ENCODE assay signal across 1 mouse cellular context in the genomic region with DNA sequence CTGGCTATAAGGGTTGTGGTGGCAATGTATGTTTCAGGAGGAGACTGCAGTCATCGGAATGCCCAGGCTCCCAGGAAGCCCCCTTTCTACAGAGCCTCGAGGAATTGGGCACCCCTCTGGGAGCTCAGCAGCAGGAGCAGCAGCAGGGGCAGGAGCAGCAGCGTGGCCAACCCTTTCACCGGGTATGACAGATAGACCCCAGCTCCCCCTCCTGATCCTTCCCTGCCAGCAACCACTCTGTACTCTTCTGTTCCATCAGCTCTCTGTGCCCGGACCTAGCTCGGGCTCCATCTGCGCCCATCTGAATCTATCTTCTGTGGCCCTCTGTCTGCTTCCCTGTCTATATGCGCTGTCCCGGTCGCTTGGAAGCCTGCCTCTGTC.
TF ChIP-seq lines count a peak whose summit lies in the region.

No protein-coding gene starts in this region.

TF ChIP-seq in CH12.LX, 34 proteins besides CTCF, POLR2A, EP300 and RAD21:
- TF ChIP-seq POLR2AphosphoS2 (IDR thresholded peaks at IDR 0.05; ENCODE audit: low read depth, low read length) (no peak), ZMIZ1 (IDR thresholded peaks at IDR 0.05; ENCODE audit: low read depth, low read length) (no peak), CHD1 (IDR thresholded peaks at IDR 0.05; ENCODE audit: low read depth, low read length) (no peak), SMC3 (IDR thresholded peaks at IDR 0.05; ENCODE audit: low read depth, low read length) (no peak), USF1 (IDR thresholded peaks at IDR 0.05; ENCODE audit: low read depth, low read length) (no peak), MXI1 (IDR thresholded peaks at IDR 0.05; ENCODE audit: low read depth, low read length) (no peak), CHD2 (IDR thresholded peaks at IDR 0.05; ENCODE audit: low read length) (no peak), ETS1 (conservative IDR thresholded peaks at IDR 0.05; ENCODE audit: low read depth, low read length) (no peak), MAFK (IDR thresholded peaks at IDR 0.05; ENCODE audit: insufficient replicate concordance, low read length) (no peak), USF2 (conservative IDR thresholded peaks at IDR 0.05; ENCODE audit: low read depth, low read length) (no peak), BHLHE40 (IDR thresholded peaks at IDR 0.05; ENCODE audit: low read depth, low read length) (no peak), ZNF384 (IDR thresholded peaks at IDR 0.05; ENCODE audit: low read depth, low read length) (no peak), ZC3H11A (IDR thresholded peaks at IDR 0.05; ENCODE audit: low read depth, low read length) (no peak), MAZ (IDR thresholded peaks at IDR 0.05; ENCODE audit: low read depth, low read length) (no peak; the same call in 1 of the 2 replicates), IRF4 (IDR thresholded peaks at IDR 0.05; ENCODE audit: low read depth, low read length) (no peak), KAT2A (IDR thresholded peaks at IDR 0.05; ENCODE audit: insufficient replicate concordance, low read length) (no peak), NELFE (IDR thresholded peaks at IDR 0.05; ENCODE audit: low read depth, low read length) (no peak)
